Mouse (Mus musculus): Measurements from ENCODE around the gene Mrpl52.

The Mrpl52 gene

GRCm38 (mm10) chr14:54471467-54471866 is 44.8 kb downstream of the Mrpl52 start:
- DNase-seq (ENCODE audit: low spot score): no peak

- DNase-seq (ENCODE audit: low spot score): no peak
Measured at GRCm38 (mm10) chr14:54472671-54473070, 46.0 kb downstream of the Mrpl52 start.

GRCm38 (mm10) chr14:54474744-54475143 is 48.0 kb downstream of the Mrpl52 start:
- no peak for DNase-seq (ENCODE audit: low spot score)

GRCm38 (mm10) chr14:54475941-54476844 is 49.5 kb downstream of the Mrpl52 start, which contains the start of gene Rem2:
TSS of gene Rem2 (plus strand) at chr14:54476100.
- DNase-seq (ENCODE audit: low spot score): no peak

- DNase-seq (ENCODE audit: low spot score): no peak
Measured at GRCm38 (mm10) chr14:54477172-54477909, 50.6 kb downstream of the Mrpl52 start.
